Mouse (Mus musculus) C2C12 (cell line): Measurements from ENCODE around the gene Lmo7. TPM values are rescaled to one million over a fixed set of nuclear protein-coding genes. Genes with fewer than 3 reads are reported as not detected.

Experiments
- H3K27me3 ChIP-seq: one replicate; pipeline ENCODE4 v1.6.1; 2011; ENCODE audit not compliant: control insufficient read depth, insufficient read depth, insufficient read length
- H3K36me3 ChIP-seq: one replicate; pipeline ENCODE4 v1.6.1; 2011; ENCODE audit not compliant: control insufficient read depth, insufficient read depth
- H3K4me3 ChIP-seq: one replicate; pipeline ENCODE4 v1.5.1; 2011; ENCODE audit warnings: mild to moderate bottlenecking, control low read depth; ENCODE audit not compliant: poor library complexity, insufficient read depth, severe bottlenecking
- H3K79me2 ChIP-seq: one replicate; pipeline ENCODE4 v1.6.1; 2011; ENCODE audit not compliant: control insufficient read depth, insufficient read depth
- H3K79me3 ChIP-seq: one replicate; pipeline ENCODE4 v1.6.1; 2011; ENCODE audit warnings: low read depth, control low read depth
- H3ac ChIP-seq: one replicate; pipeline ENCODE3; 2011; ENCODE audit warnings: low read depth; ENCODE audit not compliant: control insufficient read depth, insufficient read length
- CEBPB ChIP-seq: IDR thresholded peaks from one replicate; pipeline ENCODE4 v1.6.1; 2011; ENCODE audit warnings: low read depth, mild to moderate bottlenecking, control low read depth, moderate library complexity
- CTCF ChIP-seq: IDR thresholded peaks from one replicate; pipeline ENCODE4 v1.5.1; 2011; ENCODE audit not compliant: control insufficient read depth, insufficient read depth, insufficient read length
- FOSL1 ChIP-seq: IDR thresholded peaks from one replicate; pipeline ENCODE4 v1.8.0; 2011; ENCODE audit warnings: mild to moderate bottlenecking, low read length; ENCODE audit not compliant: poor library complexity, insufficient read depth, severe bottlenecking
- MAX ChIP-seq: IDR thresholded peaks from one replicate; pipeline ENCODE4 v1.6.1; 2011; ENCODE audit warnings: mild to moderate bottlenecking, control low read depth
- MYOD1 ChIP-seq: IDR thresholded peaks from one replicate; pipeline ENCODE4 v1.6.1; 2011; ENCODE audit warnings: low read depth; ENCODE audit not compliant: control insufficient read depth, insufficient read length
- MYOG ChIP-seq: IDR thresholded peaks from one replicate; pipeline ENCODE4 v1.6.1; 2011; ENCODE audit not compliant: control insufficient read depth, insufficient read length; ENCODE audit errors: extremely low read depth
- USF1 ChIP-seq: IDR thresholded peaks from one replicate; pipeline ENCODE4 v1.6.1; 2011; ENCODE audit warnings: low read depth, mild to moderate bottlenecking, control low read depth, moderate library complexity
- polyA plus RNA-seq: library from polyadenylated mRNA; unstranded; fragments of >200 nt; fragmentation: generic; extraction: Trizol; gene quantifications from one replicate; pipeline ENCODE4 v1.2.1, GENCODE M21; 2012; ENCODE audit warnings: missing spikeins

Lmo7 gene
- polyA plus RNA-seq, 1 experiment, result 18.8 TPM

- TF ChIP-seq USF1 (no peak), MAX (no peak), CTCF (no peak), MYOD1 (no peak), FOSL1 (no peak), MYOG (no peak), CEBPB (no peak)
- H3K79me3 ChIP-seq, result no peaks in the 10 kb centered on the region
Observed at GRCm38 (mm10) chr14:101748436-101748835, 18.7 kb downstream of the Lmo7 start.

GRCm38 (mm10) chr14:101750910-101751309, 21.2 kb downstream of the Lmo7 start:
- no peaks in the 10 kb centered on the region for H3K79me2 ChIP-seq
- no peak overlapping the region for H3K4me3 ChIP-seq
- no peaks in the 10 kb centered on the region for H3K27me3 ChIP-seq
- H3ac ChIP-seq, result no peak overlapping the region
- TF ChIP-seq MAX, result no peak
- TF ChIP-seq MYOD1, result no peak
- TF ChIP-seq USF1, result no peak
- no peak for TF ChIP-seq CTCF
- TF ChIP-seq CEBPB, result no peak
- TF ChIP-seq FOSL1, result no peak
- no peak for TF ChIP-seq MYOG
- no peaks in the 10 kb centered on the region for H3K79me3 ChIP-seq
- no peaks in the 10 kb centered on the region for H3K36me3 ChIP-seq

More at GRCm38 (mm10) chr14:101748436-101748835, 18.7 kb downstream of the Lmo7 start:
- no peaks in the 10 kb centered on the region for H3K79me2 ChIP-seq
- H3K4me3 ChIP-seq, result no peak overlapping the region
- H3K36me3 ChIP-seq, result no peaks in the 10 kb centered on the region
- no peaks in the 10 kb centered on the region for H3K27me3 ChIP-seq
- no peak overlapping the region for H3ac ChIP-seq

GRCm38 (mm10) chr14:101755425-101755824, 25.7 kb downstream of the Lmo7 start:
- H3K79me2 ChIP-seq, result no peaks in the 10 kb centered on the region
- H3K79me3 ChIP-seq, result no peaks in the 10 kb centered on the region
- H3K4me3 ChIP-seq, result no peak overlapping the region
- TF ChIP-seq MYOD1, result no peak
- H3K36me3 ChIP-seq, result no peaks in the 10 kb centered on the region
- peaks cover 5% of the 10 kb centered on the region for H3K27me3 ChIP-seq
- H3ac ChIP-seq, result no peak overlapping the region

GRCm38 (mm10) chr14:101762267-101762666, 32.5 kb downstream of the Lmo7 start:
- Histone ChIP-seq H3K36me3 (no peaks in the 10 kb centered on the region), H3K27me3 (peaks cover 5% of the 10 kb centered on the region), H3K4me3 (no peak overlapping the region), H3K79me3 (no peaks in the 10 kb centered on the region), H3ac (no peak overlapping the region), H3K79me2 (no peaks in the 10 kb centered on the region)
- TF ChIP-seq MYOG (no peak), CTCF (no peak), USF1 (no peak), CEBPB (no peak), MYOD1 (no peak), FOSL1 (no peak), MAX (no peak)

- no peak for TF ChIP-seq CEBPB
- no peak for TF ChIP-seq CTCF
- TF ChIP-seq USF1, result no peak
- TF ChIP-seq MYOG, result no peak
- no peak for TF ChIP-seq MAX
- no peak for TF ChIP-seq MYOD1
- no peak for TF ChIP-seq FOSL1
- Histone ChIP-seq H3K27me3 (peaks cover 5% of the 10 kb centered on the region), H3K79me3 (no peaks in the 10 kb centered on the region), H3K4me3 (no peak overlapping the region), H3K79me2 (no peaks in the 10 kb centered on the region), H3K36me3 (no peaks in the 10 kb centered on the region), H3ac (no peak overlapping the region)
Observed at GRCm38 (mm10) chr14:101763762-101764295, 34.1 kb downstream of the Lmo7 start.

GRCm38 (mm10) chr14:101771336-101771735, 41.6 kb downstream of the Lmo7 start:
- Histone ChIP-seq H3K36me3 (no peaks in the 10 kb centered on the region), H3K27me3 (no peaks in the 10 kb centered on the region)

More at GRCm38 (mm10) chr14:101771336-101771735, 41.6 kb downstream of the Lmo7 start:
- Histone ChIP-seq H3K79me3 (no peaks in the 10 kb centered on the region), H3K79me2 (no peaks in the 10 kb centered on the region), H3ac (no peak overlapping the region), H3K4me3 (no peak overlapping the region)
- TF ChIP-seq USF1 (no peak), MAX (no peak), CTCF (no peak), MYOD1 (no peak), FOSL1 (no peak), MYOG (no peak), CEBPB (no peak)
